Mouse (Mus musculus) myocyte (in vitro differentiated cells): ENCODE measurements at regions not wholly inside any gene's neighbourhood (a gene's known extent, or its start where the extent isn't known, plus 50 kb on each side); places are given as distances from the start of the nearest gene placed in this dataset.

ENCODE experiments used
- E2F4 ChIP-seq: IDR thresholded peaks from one replicate; pipeline ENCODE4 v1.6.1; 2011; ENCODE audit warnings: mild to moderate bottlenecking, control low read depth, moderate library complexity; ENCODE audit not compliant: insufficient read depth
- MYOG ChIP-seq, 3 experiments: IDR thresholded peaks; one replicate each; pipeline ENCODE4 v1.6.1; 2011; ENCODE audit warnings: control low read depth in 2 of 3, low read depth in 2 of 3, mild to moderate bottlenecking in 2 of 3; ENCODE audit not compliant: insufficient read length in 2 of 3, control insufficient read depth in 1 of 3, insufficient read depth in 1 of 3
- POLR2A ChIP-seq: IDR thresholded peaks from one replicate; pipeline ENCODE4 v1.6.1; 2011; ENCODE audit warnings: low read depth, mild to moderate bottlenecking, control low read depth, moderate library complexity; ENCODE audit not compliant: insufficient read length
- TCF12 ChIP-seq: IDR thresholded peaks from one replicate; pipeline ENCODE4 v1.6.1; 2011; ENCODE audit warnings: mild to moderate bottlenecking, control low read depth; ENCODE audit not compliant: poor library complexity, insufficient read depth, severe bottlenecking
- USF1 ChIP-seq: IDR thresholded peaks from one replicate; pipeline ENCODE4 v1.6.1; 2011; ENCODE audit warnings: low read depth, mild to moderate bottlenecking, control low read depth, moderate library complexity

- TF ChIP-seq USF1 (no peak), TCF12 (no peak), E2F4 (no peak), MYOG (IDR thresholded peaks at IDR 0.05; ENCODE audit: control insufficient read depth in 1 of 3, insufficient read depth in 1 of 3, insufficient read length in 2 of 3, low read depth in 2 of 3) (no peak), POLR2A (no peak)
These were observed 192.4 kb upstream of the Noct start for GRCm38 (mm10) chr3:51031821-51032220.
